Mouse (Mus musculus) adrenal gland, adult 2 months (tissue): Measurements from ENCODE around the gene Thap2. TPM values are rescaled to one million over a fixed set of nuclear protein-coding genes. Genes with fewer than 3 reads are reported as not detected.

ENCODE experiments used
- DNase-seq: peaks from one replicate; pipeline ENCODE4 v3.0.0; 2021
- polyA plus RNA-seq: library from polyadenylated mRNA; depleted of rRNA; stranded (reverse); fragments of >200 nt; gene quantifications from 2 replicates; pipeline ENCODE4 v1.2.3, GENCODE M21; 2012; rRNA removed
- total RNA-seq, 2 experiments: library from RNA; stranded (reverse); gene quantifications; 2 replicates each; pipeline ENCODE4 v1.2.3; 2021

Gene Thap2
- total and polyA plus RNA-seq, 3 experiments: 5.3 to 13.6 (median 12.0) TPM

GRCm38 (mm10) chr10:115355016-115355415 lies 29.2 kb downstream of the Thap2 start:
- no peak for DNase-seq

DNA sequence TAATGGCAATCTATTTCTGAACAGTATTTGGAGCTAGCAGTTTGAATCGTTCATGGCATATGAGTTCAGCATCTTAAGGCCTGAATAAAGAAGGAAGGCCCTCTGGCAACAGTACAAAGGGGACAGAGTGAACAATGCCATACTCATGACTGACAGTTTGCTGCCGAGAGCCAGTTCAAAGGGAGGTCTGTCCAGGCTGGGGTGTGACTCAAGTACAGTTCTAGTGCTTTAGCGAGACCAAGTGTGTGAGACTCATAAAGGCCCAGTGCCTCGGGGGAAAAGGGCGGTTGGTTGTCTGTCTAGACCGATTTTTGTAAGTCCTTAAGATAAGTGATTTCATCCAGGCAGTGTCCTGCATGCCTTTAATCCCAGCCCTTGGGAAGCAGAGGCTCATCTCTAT lies 29.7 kb downstream of the Thap2 start:
- no peak for DNase-seq

DNA sequence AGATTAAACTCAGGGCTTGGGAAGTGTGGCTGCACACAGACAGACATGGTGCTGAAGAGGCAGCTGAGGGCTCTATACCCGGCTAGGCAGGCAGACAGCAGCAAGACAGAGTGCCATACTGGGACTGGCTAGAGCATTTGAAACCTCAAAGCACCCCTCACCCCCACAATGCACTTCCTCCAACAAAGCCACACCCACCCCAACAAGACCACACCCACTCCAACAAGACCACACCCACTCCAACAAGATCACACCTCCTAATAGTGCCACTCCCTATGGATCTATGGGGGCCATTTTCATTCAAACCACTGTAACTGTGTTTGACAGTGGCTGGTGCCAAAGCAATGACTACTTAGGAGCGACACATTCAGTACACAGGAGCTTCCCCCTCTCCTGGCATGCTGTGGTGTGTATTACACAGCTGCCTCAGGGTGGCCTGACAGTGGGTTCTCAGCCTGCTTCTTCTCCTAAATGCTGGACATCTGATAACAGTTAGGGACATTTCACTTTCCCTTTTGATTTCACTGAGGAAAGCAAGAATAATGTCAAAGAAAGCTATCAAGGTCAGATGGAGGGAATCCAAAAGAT lies 33.3 kb downstream of the Thap2 start:
- no peak for DNase-seq

DNA sequence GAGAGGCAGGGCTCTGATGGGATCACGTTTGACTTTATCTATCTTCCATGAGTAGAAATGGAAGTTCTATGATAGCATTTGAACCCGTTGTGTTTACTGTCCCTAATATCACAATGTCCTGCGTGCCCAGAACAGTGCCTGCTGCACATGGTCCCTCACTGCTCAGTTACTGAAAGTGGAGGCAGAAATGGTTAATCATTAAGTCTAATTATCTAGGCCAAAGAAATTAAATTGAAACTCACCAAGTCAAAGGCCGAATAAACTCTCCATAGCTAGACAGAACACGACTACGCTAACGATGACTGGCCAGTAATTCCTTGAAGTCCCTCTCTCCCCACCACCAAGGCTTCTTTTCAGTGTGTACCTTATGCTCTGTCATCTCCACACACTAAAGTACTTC lies 34.7 kb downstream of the Thap2 start:
- no peak for DNase-seq

- DNase-seq: no peak
These were observed 35.2 kb downstream of the Thap2 start for GRCm38 (mm10) chr10:115349029-115349428.

DNA sequence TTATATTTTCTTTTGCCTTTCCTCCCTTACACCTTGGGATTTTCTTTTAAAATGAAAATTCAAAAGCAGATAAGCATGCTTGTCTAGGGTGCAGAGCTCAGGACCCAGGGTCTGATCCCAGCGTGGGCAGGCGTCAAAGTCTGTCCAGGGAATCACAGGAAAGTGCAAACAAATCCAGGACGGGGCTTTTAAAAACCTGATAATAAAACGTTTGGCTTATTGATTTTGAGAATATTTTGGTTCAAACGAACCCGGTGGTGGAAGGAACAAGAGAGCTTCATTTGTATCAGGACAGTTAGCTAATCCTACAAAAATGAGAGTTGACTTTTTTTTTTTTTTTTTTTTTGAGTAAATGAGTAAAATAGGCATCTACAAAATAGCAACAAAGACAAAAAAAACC lies 36.1 kb downstream of the Thap2 start:
- DNase-seq: no peak

GRCm38 (mm10) chr10:115346444-115346843 lies 37.8 kb downstream of the Thap2 start:
- DNase-seq: no peak

- no peak for DNase-seq
These were observed 41.3 kb downstream of the Thap2 start for GRCm38 (mm10) chr10:115342771-115343425.

DNA sequence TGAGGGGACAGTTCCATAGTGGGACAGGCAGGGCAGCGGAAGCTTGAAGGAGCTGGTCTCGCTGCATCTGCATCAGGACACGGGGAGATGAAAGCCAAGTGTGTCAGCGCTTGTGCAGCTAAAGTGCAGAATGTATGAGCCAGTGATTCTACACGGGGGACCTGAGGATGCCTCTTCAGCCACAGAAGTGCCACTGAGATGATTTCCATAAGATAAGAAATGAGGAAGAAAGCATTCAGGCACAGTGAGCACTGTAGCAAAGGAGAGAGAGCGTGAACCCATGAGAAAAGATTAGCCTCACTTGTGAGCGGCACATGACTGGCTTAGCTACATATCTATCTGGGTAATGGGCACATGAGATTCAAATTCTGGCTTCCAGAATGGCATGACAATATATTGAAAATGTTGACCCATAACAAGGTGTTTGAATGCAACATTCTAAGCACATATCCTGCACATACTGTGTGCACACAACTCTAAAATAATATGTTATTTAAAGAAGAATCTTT lies 44.4 kb downstream of the Thap2 start:
- no peak for DNase-seq

- DNase-seq: no peak
These were observed 47.3 kb downstream of the Thap2 start for GRCm38 (mm10) chr10:115336901-115337300.

DNA sequence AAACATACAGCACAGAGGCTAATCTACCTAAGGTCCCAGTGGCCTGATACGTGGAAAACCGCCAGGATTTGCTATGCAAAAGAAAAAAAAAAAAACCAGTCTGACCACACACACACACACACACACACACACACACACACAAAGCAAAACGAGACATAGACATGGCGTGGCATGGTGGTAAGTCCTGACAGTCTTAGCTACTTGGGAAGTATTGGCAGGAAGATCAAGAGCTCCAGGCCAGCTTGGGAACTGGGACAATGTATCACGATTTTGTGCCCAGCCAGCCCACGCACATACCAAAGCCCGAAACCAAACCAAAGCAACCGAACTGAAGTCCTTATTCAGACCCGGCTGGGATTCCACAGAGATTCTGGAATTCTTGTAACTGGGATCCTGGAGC lies 50.7 kb downstream of the Thap2 start:
- no peak for DNase-seq

- no peak for DNase-seq
These were observed 51.2 kb downstream of the Thap2 start for GRCm38 (mm10) chr10:115332997-115333396.

DNA sequence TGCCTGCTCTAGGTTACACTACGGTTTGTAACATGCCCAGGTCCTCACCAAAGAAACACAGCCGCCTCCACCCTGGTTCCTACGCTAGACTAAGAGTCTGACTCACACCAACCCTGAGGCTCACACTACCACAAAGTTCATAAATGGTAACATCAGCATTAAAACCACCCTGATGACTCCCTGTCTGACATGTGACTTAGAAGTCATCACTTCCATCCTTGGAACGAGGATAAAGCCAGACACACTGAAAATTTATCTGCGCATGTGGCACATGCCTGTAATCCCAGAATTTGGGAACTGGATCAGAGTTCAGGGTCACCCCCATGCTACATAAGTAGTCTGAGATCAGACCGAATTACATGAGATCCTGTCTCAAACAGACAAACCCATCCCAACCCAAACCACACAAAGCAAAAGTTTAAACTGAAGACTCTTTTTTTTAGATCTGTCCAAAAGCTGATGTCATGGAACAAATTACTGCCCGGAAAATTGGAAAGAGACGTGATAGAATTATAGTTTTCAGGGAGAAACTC lies 51.8 kb downstream of the Thap2 start:
- peak; percentile 55 for DNase-seq

DNA sequence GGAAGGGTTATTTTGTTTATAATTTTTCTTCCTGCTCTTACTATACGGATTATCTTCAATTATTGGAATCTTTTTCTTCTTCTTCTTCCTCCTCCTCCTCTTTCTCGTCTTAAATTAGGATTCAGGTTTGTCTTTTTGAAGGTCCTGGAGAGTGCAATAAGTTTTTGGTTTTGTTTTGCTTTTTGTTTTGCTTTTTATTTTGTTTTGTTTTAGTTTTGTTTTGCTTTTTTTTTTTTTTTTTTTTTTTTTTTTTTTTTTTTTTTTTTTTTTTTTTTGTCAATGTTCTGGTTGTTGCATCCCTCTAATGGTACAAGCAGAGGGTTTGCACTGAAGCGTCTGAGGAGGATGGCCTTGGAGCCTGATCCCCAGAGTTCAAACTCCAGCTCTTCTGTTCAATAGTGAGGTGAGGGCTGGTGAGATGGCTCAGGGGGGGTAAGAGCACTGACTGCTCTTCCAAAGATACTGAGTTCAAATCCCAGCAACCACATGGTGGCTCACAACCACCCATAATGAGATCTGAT lies 55.2 kb downstream of the Thap2 start:
- no peak for DNase-seq

DNA sequence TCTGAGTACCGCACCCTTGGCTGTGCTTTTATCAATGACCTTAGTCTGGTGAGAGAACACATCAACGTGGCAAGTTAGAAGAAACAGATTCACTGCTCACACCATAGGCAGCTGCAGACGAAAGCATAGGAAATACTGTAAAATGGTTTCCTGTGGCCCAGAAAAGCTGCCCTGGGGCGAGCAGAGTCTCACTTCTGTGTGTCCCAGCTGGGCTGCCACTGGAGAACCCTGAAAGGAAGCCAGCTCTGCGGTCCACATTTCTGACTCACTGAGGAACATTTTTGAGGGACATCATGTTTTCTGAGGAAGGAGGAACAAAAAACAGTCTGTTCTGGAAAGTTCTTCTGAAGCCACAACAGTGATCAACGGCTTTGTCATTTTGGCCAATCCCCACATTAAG lies 55.7 kb downstream of the Thap2 start:
- peak; percentile 52 for DNase-seq

GRCm38 (mm10) chr10:115323295-115323694 lies 60.9 kb downstream of the Thap2 start:
- DNase-seq: peak; percentile 65

GRCm38 (mm10) chr10:115321317-115322035 lies 62.8 kb downstream of the Thap2 start:
- DNase-seq: no peak

Other genes with a start within 250 kb of the Thap2 start
- gene Tph2, start 199.4 kb downstream of the Thap2 start, total RNA-seq: not detected
- not detected in 2 replicates for gene Tph2, start 199.4 kb downstream of the Thap2 start, polyA plus RNA-seq
- 10 to 100 TPM; 73.4 to 87.4 TPM for gene Tbc1d15, start 133.0 kb downstream of the Thap2 start, total RNA-seq
- gene Tbc1d15, start 133.0 kb downstream of the Thap2 start, polyA plus RNA-seq: 1.7 and 2.2 TPM in 2 replicates
- gene Rab21, start 68.8 kb downstream of the Thap2 start, total RNA-seq: 10 to 100 TPM; 51.2 to 53.6 TPM
- 63.1 and 64.0 TPM in 2 replicates for gene Rab21, start 68.8 kb downstream of the Thap2 start, polyA plus RNA-seq
- 10 to 100 TPM; 28.6 to 30.6 TPM for gene Tmem19, start 21.9 kb downstream of the Thap2 start, total RNA-seq
- 7.8 and 12.1 TPM in 2 replicates for gene Tmem19, start 21.9 kb downstream of the Thap2 start, polyA plus RNA-seq
- 10 to 100 TPM; 32.0 to 44.5 TPM for gene Zfc3h1, start 516 bp upstream of the Thap2 start, total RNA-seq
- gene Zfc3h1, start 516 bp upstream of the Thap2 start, polyA plus RNA-seq: 6.0 and 6.6 TPM in 2 replicates
- not detected for gene A930009A15Rik, start 185.5 kb upstream of the Thap2 start, total RNA-seq
- not detected in 2 replicates for gene A930009A15Rik, start 185.5 kb upstream of the Thap2 start, polyA plus RNA-seq
- gene Lgr5, start 203.3 kb upstream of the Thap2 start, total RNA-seq: 10 to 100 TPM; 19.5 to 25.9 TPM
- 42.4 and 45.0 TPM in 2 replicates for gene Lgr5, start 203.3 kb upstream of the Thap2 start, polyA plus RNA-seq